Mouse (Mus musculus): ENCODE results near the gene Dynlt1c.
"Not testable (repeated sequence)": the region's sequence is repeated elsewhere in the genome, so short reads cannot be mapped to it uniquely, and the experiment has no call there.

DNA sequence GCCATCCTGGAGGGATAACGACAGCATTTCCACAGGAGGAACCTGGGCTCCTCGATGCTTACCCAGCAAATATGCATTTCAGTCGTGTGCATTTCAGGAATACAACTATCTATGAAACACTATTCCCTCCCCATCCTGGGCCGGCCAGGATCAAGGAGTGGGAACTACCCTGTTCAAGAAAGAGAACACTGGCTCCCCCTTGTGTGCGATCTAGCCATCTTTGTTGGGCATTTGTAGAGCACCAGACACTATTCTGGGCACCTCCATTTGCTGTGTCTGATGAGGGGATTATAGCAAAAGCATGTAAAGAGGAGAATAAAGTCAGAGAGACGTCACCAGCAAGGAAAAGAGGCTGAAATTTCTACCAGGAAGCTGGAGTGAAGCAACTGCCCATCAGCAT is 12.8 kb upstream of the Dynlt1c start:
- TF ChIP-seq EP300, CTCF (IDR thresholded peaks at IDR 0.05; ENCODE audit: low read depth): not testable (repeated sequence)

Measured in liver, postnatal 0 days (tissue).